8 mouse cellular contexts compared by ENCODE assay signal in the genomic region with DNA sequence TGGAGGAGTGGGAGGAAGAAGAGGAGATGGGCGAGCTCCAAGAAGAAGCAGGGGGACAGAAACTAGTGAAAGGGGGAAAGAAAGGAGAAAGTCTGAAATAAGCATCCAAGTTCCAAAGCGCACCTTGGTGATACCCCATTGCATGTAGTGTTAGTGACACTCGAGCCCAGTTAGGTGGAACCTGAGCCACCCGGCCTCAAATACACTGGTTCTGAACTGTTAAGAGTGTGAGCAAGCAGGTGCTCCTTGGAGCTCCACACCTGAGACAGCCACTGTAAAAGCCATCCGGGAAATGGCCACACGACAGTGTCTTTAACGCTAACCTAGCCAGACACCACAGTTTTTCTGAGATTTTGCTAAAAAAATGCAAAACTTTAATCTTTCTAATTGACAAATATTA. TPM values are rescaled to one million over a fixed set of nuclear protein-coding genes. Genes with fewer than 3 reads are reported as not detected.
A peak's percentile ranks its signal among the peaks of the same experiment; 100 is the strongest.
DNase-seq lines count a peak whose midpoint lies in the region; ATAC-seq and TF ChIP-seq lines count a peak whose summit lies in the region.

No protein-coding gene starts in this region.

- no peaks in the 10 kb centered on the region for H3K36me3 ChIP-seq in C2C12 (ENCODE audit: control insufficient read depth, insufficient read depth)
- H3K36me3 ChIP-seq in forebrain, embryonic 10.5 days (replicated peaks), result no peaks in the 10 kb centered on the region
- no peaks in the 10 kb centered on the region for H3K36me3 ChIP-seq in midbrain, postnatal 0 days (ENCODE audit: insufficient read depth, low read length)

- no peak overlapping the region for H3ac ChIP-seq in C2C12 (ENCODE audit: control insufficient read depth, insufficient read length, low read depth)

- H3K9me3 ChIP-seq in forebrain, embryonic 10.5 days, result no peaks in the 10 kb centered on the region
- H3K9me3 ChIP-seq in midbrain, postnatal 0 days (ENCODE audit: low read length), result no peaks in the 10 kb centered on the region

- 41% methylated on average over 7 of the region's 7 CpGs for WGBS in forebrain, embryonic 10.5 days
- WGBS in midbrain, postnatal 0 days, result 46% methylated on average over 7 of the region's 7 CpGs

- 0 out of 2 replicates have a peak overlapping the region, but pooled peaks have one; percentile 12 for H3K27ac ChIP-seq in gastrocnemius, adult 2 months
- H3K27ac ChIP-seq in forebrain, embryonic 10.5 days, result peak overlapping the region; percentile 96
- no peak overlapping the region for H3K27ac ChIP-seq in midbrain, postnatal 0 days (ENCODE audit: low read depth, low read length)

- peak overlapping the region; percentile 86 for H3K4me3 ChIP-seq in gastrocnemius, adult 2 months
- peak overlapping the region; percentile 48 for H3K4me3 ChIP-seq in C2C12 (ENCODE audit: insufficient read depth, poor library complexity, severe bottlenecking)
- H3K4me3 ChIP-seq in forebrain, embryonic 10.5 days, result peak overlapping the region; percentile 74
- peak overlapping the region; percentile 56 for H3K4me3 ChIP-seq in midbrain, postnatal 0 days (ENCODE audit: low read depth, low read length)

- DNase-seq in gastrocnemius, adult 2 months, result no peak
- DNase-seq in gastrocnemius, postnatal 25 days, result no peak
- DNase-seq in forebrain, embryonic 10.5 days (ENCODE audit: extremely low spot score, low spot score), result no peak
- DNase-seq in kidney, postnatal 10 days, result peak; percentile 3
- DNase-seq in midbrain, postnatal 0 days (ENCODE audit: low spot score), result no peak
- DNase-seq in yolk sac, embryonic 10.5 days (ENCODE audit: low spot score), result no peak
- DNase-seq in frontal cortex, postnatal 25 days (ENCODE audit: low spot score in 2 of 2), result no peak

- no peak for TF ChIP-seq CTCF in gastrocnemius, adult 2 months (IDR thresholded peaks at IDR 0.05)
- TF ChIP-seq CTCF in C2C12 (IDR thresholded peaks at IDR 0.05; ENCODE audit: control insufficient read depth, insufficient read depth, insufficient read length), result no peak
- no peak for TF ChIP-seq CTCF in midbrain, postnatal 0 days (IDR thresholded peaks at IDR 0.05)

- H3K79me3 ChIP-seq in C2C12 (ENCODE audit: low read depth), result peaks cover 30% of the 10 kb centered on the region

- intact Hi-C loops in gastrocnemius, adult 2 months (cut with DNase I), result loop anchor here (5.0 kb wide), 1 partner anchor 80 kb away; no protein-coding TSS in a partner anchor

- H3K4me1 ChIP-seq in forebrain, embryonic 10.5 days, result peaks cover 8% of the 10 kb centered on the region; the same call in 1 of the 2 replicates
- H3K4me1 ChIP-seq in midbrain, postnatal 0 days (ENCODE audit: insufficient read depth, low read length), result no peaks in the 10 kb centered on the region

- ATAC-seq in midbrain, postnatal 0 days (ENCODE audit: low FRiP score), result no peak

- peaks cover 43% of the 10 kb centered on the region for H3K79me2 ChIP-seq in C2C12 (ENCODE audit: control insufficient read depth, insufficient read depth)

- no peaks in the 10 kb centered on the region for H3K27me3 ChIP-seq in C2C12 (ENCODE audit: control insufficient read depth, insufficient read depth, insufficient read length)
- H3K27me3 ChIP-seq in forebrain, embryonic 10.5 days (ENCODE audit: poor library complexity, severe bottlenecking), result peaks cover 89% of the 10 kb centered on the region
- peaks cover 9% of the 10 kb centered on the region; the same call in 1 of the 2 replicates for H3K27me3 ChIP-seq in midbrain, postnatal 0 days (ENCODE audit: insufficient read depth, low read length)

- peak overlapping the region; percentile 38 for H3K4me2 ChIP-seq in midbrain, postnatal 0 days (ENCODE audit: low read depth, low read length, poor library complexity, severe bottlenecking)

- H3K9ac ChIP-seq in midbrain, postnatal 0 days (replicated peaks; ENCODE audit: low read length, poor library complexity, severe bottlenecking), result peak overlapping the region; percentile 57; the same call in 1 of the 2 replicates

TF ChIP-seq in C2C12, 6 proteins besides CTCF, POLR2A, EP300 and RAD21:
- TF ChIP-seq MYOG (IDR thresholded peaks at IDR 0.05; ENCODE audit: control insufficient read depth, extremely low read depth, insufficient read length) (no peak), FOSL1 (IDR thresholded peaks at IDR 0.05; ENCODE audit: insufficient read depth, low read length, poor library complexity, severe bottlenecking) (no peak), CEBPB (IDR thresholded peaks at IDR 0.05; ENCODE audit: low read depth) (no peak)

RNA-seq across cellular contexts. Expression of a gene that starts 0.5 kb away (rescaled TPM):
- 1 to 10 TPM; 3.6 to 5.3 TPM for total RNA-seq in gastrocnemius, adult 2 months (2021)
- 1 to 10 TPM; 5.7 to 6.8 TPM for total RNA-seq in gastrocnemius, postnatal 25 days (2021)
- polyA plus RNA-seq in C2C12 (2012; fragmentation: generic; extraction: Trizol), result 7.5 TPM
- 8.8 and 9.4 TPM in 2 replicates for polyA plus RNA-seq in forebrain, embryonic 10.5 days (2016; fragmentation: Nextera tagmentation; extraction: Ambion mirVana)
- 2.2 and 4.3 TPM in 2 replicates for total RNA-seq in midbrain, postnatal 0 days (2014; rRNA removed)
- polyA plus RNA-seq in midbrain, postnatal 0 days (2015; fragmentation: Nextera tagmentation; extraction: Ambion mirVana), result 2.2 and 2.8 TPM in 2 replicates
